Mouse (Mus musculus) heart, adult 2 months (tissue): ENCODE results near the gene Agl.

ENCODE experiments used
- CTCF ChIP-seq: fragments of 200-600 bp; IDR thresholded peaks from 2 replicates; pipeline ENCODE4 v1.8.1; 2022; ENCODE audit warnings: antibody characterized with exemption, mild to moderate bottlenecking, moderate library complexity
- POLR2A ChIP-seq: fragments of 200-500 bp; IDR thresholded peaks from 2 replicates; pipeline ENCODE4 v1.6.1; 2011; ENCODE audit warnings: mild to moderate bottlenecking, low read depth, low read length, control low read depth; ENCODE audit not compliant: insufficient read depth

- TF ChIP-seq POLR2A (no peak), CTCF (no peak)
Measured at GRCm38 (mm10) chr3:116788851-116789250, 19.1 kb downstream of the Agl start.
